Mouse (Mus musculus) heart, postnatal 36 days (tissue): ENCODE measurements at regions not wholly inside any gene's neighbourhood (a gene's known extent, or its start where the extent isn't known, plus 50 kb on each side); places are given as distances from the start of the nearest gene placed in this dataset.

ENCODE experiments used
- DNase-seq, 2 experiments: peaks; one replicate each; pipeline ENCODE4 v3.0.0; 2021 to 2022
- intact Hi-C: fragments of 180-260 bp; cut with DNase I; formaldehyde crosslinking; loops from one replicate; pipeline ENCODE4 v1.15.1; 2025

DNA sequence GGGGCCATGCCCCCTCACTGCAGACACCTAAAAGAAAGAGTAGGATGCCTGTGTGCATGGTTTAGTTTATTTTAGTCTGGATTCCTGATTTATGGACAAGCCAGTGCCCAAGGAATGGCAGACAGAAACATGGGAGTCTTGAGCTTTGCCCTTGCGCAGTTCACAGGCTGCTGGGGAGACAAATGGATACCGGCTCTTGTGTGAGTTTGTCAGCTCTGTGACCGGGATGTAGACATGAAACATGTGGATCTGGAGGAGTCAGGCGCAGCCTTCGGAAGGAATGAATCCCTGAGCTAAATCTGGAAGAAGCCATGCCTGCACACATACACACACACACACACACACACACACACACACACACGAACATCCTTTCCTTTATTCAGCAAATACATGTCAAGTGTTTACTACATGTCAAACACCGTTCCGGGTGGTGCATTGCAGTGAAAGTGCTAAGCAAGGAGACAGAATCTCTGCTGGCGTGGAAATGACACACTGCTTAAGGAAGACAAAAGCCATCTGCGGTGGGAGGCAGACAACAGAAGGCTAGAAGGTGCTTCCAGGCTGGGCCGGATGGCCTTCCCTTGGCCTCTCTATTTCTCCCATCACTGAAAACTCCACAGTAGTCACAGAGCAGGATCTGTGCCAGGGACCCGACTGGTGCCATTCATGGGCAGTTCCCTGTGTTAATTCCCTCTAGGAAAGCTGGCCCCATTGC is 144.0 kb downstream of the Kit start:
- intact Hi-C loops, result no loop called here
- peak in 1 of 2 experiments; percentile 3 for DNase-seq
